Mouse (Mus musculus): ENCODE measurements at regions not wholly inside any gene's neighbourhood (a gene's known extent, or its start where the extent isn't known, plus 50 kb on each side); places are given as distances from the start of the nearest gene placed in this dataset.

GRCm38 (mm10) chr13:31349671-31350070, 206.3 kb upstream of the Foxq1 start:
- Histone ChIP-seq H3K9me3 (no peaks in the 10 kb centered on the region), H3K27me3 (no peaks in the 10 kb centered on the region), H3K27ac (replicated peaks) (no peak overlapping the region), H3K4me2 (replicated peaks) (no peak overlapping the region), H3K4me3 (no peak overlapping the region), H3K36me3 (no peaks in the 10 kb centered on the region), H3K9ac (replicated peaks) (no peak overlapping the region), H3K4me1 (no peaks in the 10 kb centered on the region)
- WGBS: 66% methylated on average over 2 of the region's 2 CpGs
- ATAC-seq (ENCODE audit: low FRiP score, low read depth): no peak

- Histone ChIP-seq H3K27ac (replicated peaks) (no peak overlapping the region), H3K4me1 (no peaks in the 10 kb centered on the region), H3K4me2 (replicated peaks) (no peak overlapping the region), H3K36me3 (no peaks in the 10 kb centered on the region), H3K27me3 (no peaks in the 10 kb centered on the region), H3K9ac (replicated peaks) (no peak overlapping the region), H3K4me3 (no peak overlapping the region), H3K9me3 (no peaks in the 10 kb centered on the region)
- ATAC-seq (ENCODE audit: low FRiP score, low read depth): no peak
Observed at GRCm38 (mm10) chr13:31351481-31351880, 204.5 kb upstream of the Foxq1 start.

GRCm38 (mm10) chr13:31352825-31353224, 203.1 kb upstream of the Foxq1 start:
- no peak overlapping the region for H3K4me3 ChIP-seq
- H3K4me1 ChIP-seq: no peaks in the 10 kb centered on the region
- H3K9me3 ChIP-seq: no peaks in the 10 kb centered on the region
- WGBS: 83% methylated on average over 5 of the region's 5 CpGs
- no peak overlapping the region for H3K4me2 ChIP-seq (replicated peaks)
- no peaks in the 10 kb centered on the region for H3K36me3 ChIP-seq
- no peak overlapping the region for H3K27ac ChIP-seq (replicated peaks)
- H3K27me3 ChIP-seq: no peaks in the 10 kb centered on the region
- H3K9ac ChIP-seq (replicated peaks): no peak overlapping the region
- ATAC-seq (ENCODE audit: low FRiP score, low read depth): no peak

- no peak overlapping the region for H3K9ac ChIP-seq (replicated peaks)
- 93% methylated on average over 4 of the region's 4 CpGs for WGBS
- no peak overlapping the region for H3K4me2 ChIP-seq (replicated peaks)
- H3K27me3 ChIP-seq: no peaks in the 10 kb centered on the region
- H3K4me1 ChIP-seq: no peaks in the 10 kb centered on the region
- H3K36me3 ChIP-seq: no peaks in the 10 kb centered on the region
- H3K27ac ChIP-seq (replicated peaks): no peak overlapping the region
- no peak for ATAC-seq (ENCODE audit: low FRiP score, low read depth)
- H3K9me3 ChIP-seq: no peaks in the 10 kb centered on the region
- H3K4me3 ChIP-seq: no peak overlapping the region
Observed at GRCm38 (mm10) chr13:31359353-31359752, 196.6 kb upstream of the Foxq1 start.

- Histone ChIP-seq H3K27me3 (no peaks in the 10 kb centered on the region), H3K4me1 (no peaks in the 10 kb centered on the region)
- ATAC-seq (ENCODE audit: low FRiP score, low read depth): no peak
Observed at GRCm38 (mm10) chr13:31362386-31362785, 193.5 kb upstream of the Foxq1 start.

GRCm38 (mm10) chr13:31364369-31364768, 191.6 kb upstream of the Foxq1 start:
- no peak for ATAC-seq (ENCODE audit: low FRiP score, low read depth)
- Histone ChIP-seq H3K9ac (replicated peaks) (no peak overlapping the region), H3K27me3 (no peaks in the 10 kb centered on the region), H3K4me1 (no peaks in the 10 kb centered on the region), H3K36me3 (no peaks in the 10 kb centered on the region), H3K4me3 (no peak overlapping the region), H3K9me3 (no peaks in the 10 kb centered on the region), H3K4me2 (replicated peaks) (no peak overlapping the region), H3K27ac (replicated peaks) (no peak overlapping the region)
- WGBS: 74% methylated on average over 4 of the region's 4 CpGs

More at GRCm38 (mm10) chr13:31362386-31362785, 193.5 kb upstream of the Foxq1 start:
- WGBS: 33% methylated on average over 3 of the region's 3 CpGs
- H3K4me2 ChIP-seq (replicated peaks): no peak overlapping the region
- H3K4me3 ChIP-seq: no peak overlapping the region
- no peaks in the 10 kb centered on the region for H3K36me3 ChIP-seq
- no peak overlapping the region for H3K27ac ChIP-seq (replicated peaks)
- H3K9ac ChIP-seq (replicated peaks): no peak overlapping the region
- H3K9me3 ChIP-seq: no peaks in the 10 kb centered on the region

- 92% methylated on average over 3 of the region's 3 CpGs for WGBS
- no peak overlapping the region for H3K4me2 ChIP-seq (replicated peaks)
- ATAC-seq (ENCODE audit: low FRiP score, low read depth): no peak
- no peak overlapping the region for H3K27ac ChIP-seq (replicated peaks)
- no peaks in the 10 kb centered on the region for H3K9me3 ChIP-seq
- no peaks in the 10 kb centered on the region for H3K36me3 ChIP-seq
- no peak overlapping the region for H3K9ac ChIP-seq (replicated peaks)
- no peak overlapping the region for H3K4me3 ChIP-seq
- H3K27me3 ChIP-seq: no peaks in the 10 kb centered on the region
- no peaks in the 10 kb centered on the region for H3K4me1 ChIP-seq
Observed at GRCm38 (mm10) chr13:31367226-31367625, 188.7 kb upstream of the Foxq1 start.

GRCm38 (mm10) chr13:31369182-31369581, 186.8 kb upstream of the Foxq1 start:
- no peaks in the 10 kb centered on the region for H3K9me3 ChIP-seq
- H3K27ac ChIP-seq (replicated peaks): no peak overlapping the region
- no peaks in the 10 kb centered on the region for H3K27me3 ChIP-seq
- no peaks in the 10 kb centered on the region for H3K36me3 ChIP-seq
- H3K4me2 ChIP-seq (replicated peaks): no peak overlapping the region
- no peak for ATAC-seq (ENCODE audit: low FRiP score, low read depth)
- H3K4me3 ChIP-seq: no peak overlapping the region
- 85% methylated on average over 4 of the region's 4 CpGs for WGBS
- no peaks in the 10 kb centered on the region for H3K4me1 ChIP-seq
- H3K9ac ChIP-seq (replicated peaks): no peak overlapping the region

GRCm38 (mm10) chr13:31370873-31371272, 185.1 kb upstream of the Foxq1 start:
- Histone ChIP-seq H3K27me3 (no peaks in the 10 kb centered on the region), H3K9me3 (no peaks in the 10 kb centered on the region), H3K27ac (replicated peaks) (no peak overlapping the region), H3K36me3 (no peaks in the 10 kb centered on the region), H3K4me3 (no peak overlapping the region), H3K4me1 (no peaks in the 10 kb centered on the region), H3K9ac (replicated peaks) (no peak overlapping the region), H3K4me2 (replicated peaks) (no peak overlapping the region)
- 77% methylated on average over 6 of the region's 6 CpGs for WGBS
- ATAC-seq (ENCODE audit: low FRiP score, low read depth): no peak

- H3K4me3 ChIP-seq: no peak overlapping the region
- no peaks in the 10 kb centered on the region for H3K27me3 ChIP-seq
- no peak overlapping the region for H3K9ac ChIP-seq (replicated peaks)
- H3K4me1 ChIP-seq: no peaks in the 10 kb centered on the region
- H3K27ac ChIP-seq (replicated peaks): no peak overlapping the region
- H3K9me3 ChIP-seq: no peaks in the 10 kb centered on the region
- no peak overlapping the region for H3K4me2 ChIP-seq (replicated peaks)
- WGBS: 59% methylated on average over 5 of the region's 5 CpGs
- H3K36me3 ChIP-seq: no peaks in the 10 kb centered on the region
- peak; percentile 81 for ATAC-seq (ENCODE audit: low FRiP score, low read depth)
Observed at GRCm38 (mm10) chr13:31374006-31374405, 181.9 kb upstream of the Foxq1 start.

- Histone ChIP-seq H3K27ac (replicated peaks) (no peak overlapping the region), H3K36me3 (no peaks in the 10 kb centered on the region), H3K4me2 (replicated peaks) (no peak overlapping the region), H3K9me3 (no peaks in the 10 kb centered on the region), H3K27me3 (no peaks in the 10 kb centered on the region), H3K9ac (replicated peaks) (no peak overlapping the region), H3K4me1 (no peaks in the 10 kb centered on the region), H3K4me3 (no peak overlapping the region)
- WGBS: 72% methylated on average over 4 of the region's 4 CpGs
- ATAC-seq (ENCODE audit: low FRiP score, low read depth): no peak
Observed at GRCm38 (mm10) chr13:31393421-31394215, 162.3 kb upstream of the Foxq1 start.

- H3K9me3 ChIP-seq: no peaks in the 10 kb centered on the region
- no peak overlapping the region for H3K9ac ChIP-seq (replicated peaks)
- H3K4me3 ChIP-seq: no peak overlapping the region
- no peaks in the 10 kb centered on the region for H3K4me1 ChIP-seq
- no peaks in the 10 kb centered on the region for H3K27me3 ChIP-seq
- WGBS: 72% methylated on average over 5 of the region's 5 CpGs
- no peak overlapping the region for H3K27ac ChIP-seq (replicated peaks)
- ATAC-seq (ENCODE audit: low FRiP score, low read depth): no peak
- H3K36me3 ChIP-seq: no peaks in the 10 kb centered on the region
- H3K4me2 ChIP-seq (replicated peaks): no peak overlapping the region
Observed at GRCm38 (mm10) chr13:31396216-31396910, 159.6 kb upstream of the Foxq1 start.
